Mouse (Mus musculus) urinary bladder, postnatal 25 days (tissue): ENCODE data around the gene Acyp1.
A peak's percentile ranks its signal among the peaks of the same experiment; 100 is the strongest.
"Not testable (repeated sequence)": the region's sequence is repeated elsewhere in the genome, so short reads cannot be mapped to it uniquely, and the experiment has no call there.

Experiments used
- DNase-seq: peaks from one replicate; pipeline ENCODE4 v3.0.0; 2022; ENCODE audit warnings: low spot score

Gene Acyp1

GRCm38 (mm10) chr12:85281756-85282155 lies 6.5 kb downstream of the Acyp1 start:
- DNase-seq, result not testable (repeated sequence)

GRCm38 (mm10) chr12:85280845-85281651 lies 7.2 kb downstream of the Acyp1 start:
- no peak for DNase-seq

- DNase-seq, result peak; percentile 94
Measured at GRCm38 (mm10) chr12:85280105-85280844, 8.0 kb downstream of the Acyp1 start.

GRCm38 (mm10) chr12:85279396-85280080 lies 8.7 kb downstream of the Acyp1 start:
- DNase-seq, result no peak

DNA sequence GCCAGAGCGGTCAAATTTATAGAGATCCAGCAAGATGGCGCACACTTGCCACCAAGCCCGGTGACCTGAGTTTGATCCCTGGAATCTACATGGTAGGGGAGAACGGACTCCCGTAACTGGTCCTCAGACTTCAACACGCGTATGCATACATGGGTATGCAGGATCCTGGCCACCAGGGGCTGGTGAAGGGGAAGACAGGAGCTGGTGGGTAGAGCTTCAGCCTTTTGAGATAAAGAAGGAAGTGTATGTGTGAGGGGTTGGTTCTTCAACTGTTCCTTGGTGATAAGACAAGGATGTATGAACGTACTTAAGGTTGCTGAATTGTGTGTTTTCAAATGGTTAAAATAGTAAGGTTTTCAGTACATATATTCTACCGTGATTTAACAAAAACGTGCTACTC lies 9.3 kb downstream of the Acyp1 start:
- no peak for DNase-seq

GRCm38 (mm10) chr12:85276273-85276672 lies 12.0 kb downstream of the Acyp1 start:
- DNase-seq, result no peak

DNA sequence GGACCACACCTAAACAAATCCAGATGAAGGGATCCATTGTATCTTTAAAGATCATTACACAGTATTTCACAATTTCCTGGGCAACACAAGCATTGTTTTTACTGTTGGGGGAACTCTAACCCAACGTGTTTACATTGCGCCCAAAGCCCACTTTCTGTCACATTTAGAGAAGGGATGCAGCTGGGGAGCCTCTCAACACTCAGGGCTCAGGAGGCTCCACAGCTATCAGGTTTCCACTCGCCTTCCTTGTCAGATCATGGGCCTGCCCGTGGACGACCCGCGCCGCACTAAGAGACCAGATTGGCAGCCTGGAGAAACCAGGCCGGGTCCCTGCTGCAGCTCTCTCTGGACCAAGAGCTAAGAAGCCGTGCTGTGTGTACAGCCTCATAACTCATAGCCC lies 14.7 kb downstream of the Acyp1 start:
- DNase-seq, result no peak

DNA sequence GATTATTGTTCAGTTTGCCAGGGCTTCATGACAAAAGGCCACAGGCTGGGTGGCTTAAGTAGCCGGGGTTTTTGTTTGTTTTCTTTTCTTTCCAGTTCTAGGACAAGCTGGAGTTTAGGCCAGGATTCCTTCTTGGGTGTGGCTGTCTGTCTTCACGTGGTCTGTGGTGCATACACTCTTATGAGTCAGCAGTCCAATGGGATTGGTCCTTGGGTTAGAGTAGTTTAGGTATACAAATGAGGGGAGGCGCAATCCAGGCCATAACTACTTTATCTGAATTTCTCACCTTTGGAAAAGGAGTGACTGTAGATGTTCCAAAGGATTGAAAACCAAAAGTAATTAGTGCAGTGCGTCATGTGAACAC lies 16.4 kb downstream of the Acyp1 start:
- DNase-seq, result no peak

DNA sequence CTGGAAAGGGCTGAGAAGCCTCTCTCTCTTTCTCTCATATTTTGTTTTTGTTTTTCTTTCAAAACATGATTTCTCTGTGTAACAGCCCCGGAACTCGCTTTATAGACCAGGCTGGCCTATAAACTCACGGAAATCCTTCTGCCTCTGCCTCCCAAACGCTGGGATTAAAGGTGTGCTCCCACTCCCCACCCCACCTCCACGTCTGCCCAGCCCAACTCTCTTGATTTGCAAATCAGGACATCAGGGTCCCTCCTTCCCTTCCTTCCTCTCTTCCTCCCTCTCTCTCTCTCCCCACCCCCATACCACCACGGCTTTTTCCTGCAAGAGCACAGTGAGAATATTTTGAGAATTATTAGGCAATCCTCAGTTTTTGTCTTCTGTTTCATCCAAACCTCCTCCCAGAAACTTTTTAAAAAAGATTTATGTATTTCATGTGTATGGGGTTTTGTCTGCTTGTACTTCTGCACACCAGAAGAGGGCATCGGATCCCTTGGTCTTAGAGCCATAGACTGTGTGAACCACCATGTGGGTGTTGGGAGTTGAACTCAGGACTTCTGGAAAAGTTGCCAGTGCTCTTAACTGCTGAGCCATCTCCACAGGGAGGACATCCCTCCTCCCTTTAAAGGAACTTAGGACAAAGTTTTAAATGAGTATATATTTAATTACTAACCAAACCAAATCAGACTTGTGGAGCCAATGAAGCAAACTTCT lies 17.0 kb downstream of the Acyp1 start:
- no peak for DNase-seq

DNA sequence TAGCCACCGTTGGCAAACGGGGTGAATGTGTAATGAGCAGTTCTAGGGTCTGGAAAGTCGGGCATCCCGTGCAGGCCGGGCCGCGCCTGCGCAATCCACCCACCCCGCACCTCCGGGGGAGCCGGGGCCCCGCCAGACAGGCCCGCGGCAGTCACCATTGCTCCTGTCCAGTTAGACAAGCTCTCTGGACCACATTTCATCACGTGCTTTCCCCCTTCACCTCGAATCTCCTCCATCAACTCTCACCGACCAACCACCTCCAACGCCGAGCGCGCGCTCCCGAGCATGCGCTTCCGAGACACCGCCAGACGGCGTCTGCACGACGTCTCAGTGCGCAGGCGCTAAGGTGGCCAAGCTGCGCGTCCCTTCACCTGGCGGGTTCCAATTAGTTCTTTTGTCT lies 17.9 kb downstream of the Acyp1 start, which contains the start of gene Mlh3:
Mlh3 (minus strand) TSS at position 281 of the 400 bp plus-strand sequence.
- peak; percentile 84 for DNase-seq

GRCm38 (mm10) chr12:85269821-85270220 lies 18.4 kb downstream of the Acyp1 start:
- DNase-seq, result no peak

- no peak for DNase-seq
Measured at GRCm38 (mm10) chr12:85266248-85266647, 22.0 kb downstream of the Acyp1 start.

- DNase-seq, result no peak
Measured at GRCm38 (mm10) chr12:85264940-85265339, 23.3 kb downstream of the Acyp1 start.

- DNase-seq, result no peak
Measured at GRCm38 (mm10) chr12:85264531-85264930, 23.7 kb downstream of the Acyp1 start.

- no peak for DNase-seq
Measured at GRCm38 (mm10) chr12:85263190-85263589, 25.0 kb downstream of the Acyp1 start.

GRCm38 (mm10) chr12:85262489-85262888 lies 25.7 kb downstream of the Acyp1 start:
- no peak for DNase-seq

GRCm38 (mm10) chr12:85257008-85257639 lies 31.1 kb downstream of the Acyp1 start:
- DNase-seq, result no peak

DNA sequence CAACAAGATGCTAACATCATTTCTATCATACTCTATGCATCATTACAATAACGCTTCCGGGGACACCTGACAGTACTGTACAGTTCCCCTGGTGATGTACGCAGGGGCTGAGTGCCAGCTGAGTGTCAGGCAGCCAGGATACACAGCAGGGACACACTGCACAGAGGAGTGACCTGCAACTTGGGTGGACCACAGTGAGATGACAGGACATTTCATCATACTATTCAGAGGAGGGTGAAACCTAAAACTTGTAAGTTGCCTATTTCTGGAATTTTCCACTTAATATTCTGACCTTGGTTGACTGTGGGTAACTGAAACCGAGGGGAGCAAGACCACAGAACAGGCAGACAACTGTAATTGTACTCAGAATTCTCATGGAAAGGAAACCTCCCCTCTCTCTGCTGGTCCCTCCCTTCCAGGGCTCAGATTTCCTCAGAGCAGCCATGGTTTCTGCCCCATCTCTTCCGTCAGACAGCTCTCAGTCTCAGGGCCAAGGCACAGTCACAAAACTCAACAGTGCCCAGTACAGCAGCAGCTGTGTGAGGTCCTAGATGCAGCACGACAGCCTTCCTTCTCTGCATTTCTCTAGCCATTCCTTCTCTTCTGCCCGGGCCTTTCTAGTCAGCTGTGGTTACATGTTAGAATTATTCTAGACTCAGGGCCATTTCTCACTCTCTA lies 32.0 kb downstream of the Acyp1 start:
- no peak for DNase-seq

DNA sequence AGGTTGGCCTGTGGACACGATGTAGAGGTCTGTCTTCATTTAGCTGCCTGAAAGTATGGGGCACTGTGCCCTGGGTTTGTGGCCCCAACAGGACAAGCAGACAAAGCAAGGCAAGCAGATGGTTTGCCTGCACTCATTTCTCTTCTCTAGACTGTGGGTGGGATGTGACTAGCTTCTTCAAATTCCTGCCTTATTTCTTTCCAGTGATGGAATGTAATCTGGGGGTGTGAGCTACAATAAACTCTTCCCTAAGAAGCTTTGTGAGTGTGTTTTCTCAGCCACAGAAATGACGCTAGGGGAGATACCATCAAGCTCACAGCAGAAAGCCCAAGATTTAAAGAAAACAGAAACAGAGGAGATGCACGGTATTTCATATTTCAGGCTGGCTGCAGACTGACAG lies 36.2 kb downstream of the Acyp1 start:
- no peak for DNase-seq

DNA sequence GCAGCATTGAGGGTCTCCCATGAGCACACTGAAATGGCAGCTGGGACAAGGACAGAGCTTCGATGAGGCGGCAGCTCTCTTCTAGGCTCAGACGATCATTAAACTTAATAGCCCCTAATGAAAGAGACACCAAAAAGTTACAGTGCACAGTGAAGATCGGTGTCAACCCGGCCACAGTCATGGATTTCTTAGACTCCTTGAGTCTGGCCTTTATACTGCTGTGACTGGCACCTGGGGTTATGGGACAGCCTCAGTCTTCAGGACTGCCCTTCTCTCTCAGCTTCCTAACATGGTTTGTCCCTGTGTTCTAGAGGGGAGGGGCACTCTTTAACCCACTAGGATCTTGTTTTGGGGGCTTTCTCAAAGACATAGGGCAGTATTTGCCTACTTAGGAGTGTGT lies 50.7 kb downstream of the Acyp1 start:
- no peak for DNase-seq
